ENCODE assay signal across 8 mouse cellular contexts in the genomic region with DNA sequence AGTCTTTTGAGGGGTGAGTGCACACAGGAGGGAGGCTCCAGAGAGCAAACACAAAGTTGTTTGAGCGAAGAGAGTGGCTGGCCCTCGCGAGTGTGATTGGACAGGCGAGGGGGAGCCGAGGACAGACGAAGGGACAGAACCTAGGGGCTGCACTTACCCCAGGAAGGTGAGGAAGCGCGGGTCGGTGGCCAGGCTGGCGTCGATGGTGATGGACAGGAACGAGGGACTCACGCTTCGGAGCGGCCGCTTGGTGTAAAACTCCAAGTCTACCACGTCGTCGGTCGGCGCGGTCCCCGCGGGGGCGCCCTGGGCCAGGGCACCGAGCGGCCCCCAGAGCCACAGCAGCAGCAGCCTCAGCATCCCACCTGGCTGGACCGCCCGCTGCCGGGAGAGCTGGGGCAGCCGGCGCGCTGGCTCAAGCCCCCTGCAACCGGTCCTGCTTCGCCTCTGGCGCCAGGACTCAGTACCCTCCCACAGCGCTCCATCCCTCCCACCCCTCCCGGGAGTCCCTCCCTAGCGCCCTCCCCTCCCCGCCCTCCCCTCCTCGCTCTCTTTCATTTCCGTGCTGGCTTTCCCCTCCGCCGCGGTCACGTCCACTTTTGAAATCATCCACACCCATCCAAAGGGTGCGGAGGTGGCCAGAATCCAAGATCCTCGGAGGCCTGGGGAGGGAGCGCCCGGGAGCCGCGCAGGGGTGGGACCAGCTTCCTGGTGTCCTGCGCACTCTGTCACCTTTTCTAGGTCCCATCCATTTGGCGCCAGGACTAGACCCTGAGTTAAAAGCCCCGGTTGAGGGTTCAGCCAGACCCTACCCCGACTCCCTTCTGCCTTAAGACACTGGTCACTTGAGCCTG. TPM values are rescaled to one million over a fixed set of nuclear protein-coding genes. Genes with fewer than 3 reads are reported as not detected.
DNase-seq lines count a peak whose midpoint lies in the region; ATAC-seq and TF ChIP-seq lines count a peak whose summit lies in the region.

TSS of gene Hpse (minus strand) at position 482 of the 854 bp plus-strand sequence.

- peak; percentile 11 for DNase-seq in right cerebral cortex, postnatal 14 days
- DNase-seq in right cerebral cortex, adult 18-20 months = no peak
- peak; percentile 63 for DNase-seq in embryo, embryonic 9.5 days (ENCODE audit: extremely low spot score)
- DNase-seq in heart, adult 9 months (ENCODE audit: low spot score in 2 of 2) = peak; percentile 31 to 47
- DNase-seq in kidney, adult 18-20 months = peak; percentile 20
- peak; percentile 69 for DNase-seq in lung, embryonic 14.5 days
- DNase-seq in urinary bladder, adult 2 months (ENCODE audit: low spot score) = peak; percentile 26

- peaks cover 4% of the 10 kb centered on the region; the same call in 1 of the 2 replicates for H3K27me3 ChIP-seq in lung, embryonic 14.5 days (ENCODE audit: insufficient read depth, low read length)
- peaks cover 34% of the 10 kb centered on the region for H3K27me3 ChIP-seq in neural tube, embryonic 13.5 days

- peaks cover 3% of the 10 kb centered on the region; the same call in 1 of the 2 replicates for H3K9me3 ChIP-seq in lung, embryonic 14.5 days (ENCODE audit: low read depth, low read length)
- H3K9me3 ChIP-seq in neural tube, embryonic 13.5 days = no peaks in the 10 kb centered on the region

- ATAC-seq in lung, embryonic 14.5 days (ENCODE audit: insufficient read depth) = peak; percentile 90
- ATAC-seq in neural tube, embryonic 13.5 days (ENCODE audit: low read depth) = peak; percentile 47

- H3K4me3 ChIP-seq in lung, embryonic 14.5 days (ENCODE audit: low read depth, low read length) = peak within 1 kb of the TSS; percentile 52
- peak within 1 kb of the TSS; percentile 48 for H3K4me3 ChIP-seq in neural tube, embryonic 13.5 days

- peak within 1 kb of the TSS; percentile 95 for H3K4me2 ChIP-seq in lung, embryonic 14.5 days
- peak within 1 kb of the TSS; percentile 92 for H3K4me2 ChIP-seq in neural tube, embryonic 13.5 days

- no peak for TF ChIP-seq CTCF in lung, embryonic 14.5 days (IDR thresholded peaks at IDR 0.05; ENCODE audit: low read depth)

- 0% methylated on average over 53 of the region's 56 CpGs for WGBS in lung, embryonic 14.5 days
- WGBS in neural tube, embryonic 13.5 days = under 1% methylated on average over 52 of the region's 56 CpGs

- no peaks in the 10 kb centered on the region for H3K4me1 ChIP-seq in lung, embryonic 14.5 days (ENCODE audit: insufficient read depth)
- H3K4me1 ChIP-seq in neural tube, embryonic 13.5 days (replicated peaks) = peaks cover 17% of the 10 kb centered on the region

- no peak within 1 kb of the TSS for H3K27ac ChIP-seq in lung, embryonic 14.5 days (ENCODE audit: low read depth)
- H3K27ac ChIP-seq in neural tube, embryonic 13.5 days (replicated peaks) = no peak within 1 kb of the TSS

- H3K36me3 ChIP-seq in lung, embryonic 14.5 days (ENCODE audit: insufficient read depth) = no peaks in the 10 kb centered on the region
- no peaks in the 10 kb centered on the region for H3K36me3 ChIP-seq in neural tube, embryonic 13.5 days

- peak within 1 kb of the TSS; percentile 50 for H3K9ac ChIP-seq in lung, embryonic 14.5 days
- H3K9ac ChIP-seq in neural tube, embryonic 13.5 days = peak within 1 kb of the TSS; percentile 67

RNA-seq across cellular contexts. Expression of gene Hpse, which starts in this region (rescaled TPM):
- 3.2 and 3.4 TPM in 2 replicates for polyA plus RNA-seq in lung, embryonic 14.5 days (2014; fragmentation: Nextera tagmentation; extraction: Ambion mirVana)
- 1.2 TPM in 2 replicates for polyA plus RNA-seq in neural tube, embryonic 13.5 days (2015; fragmentation: Nextera tagmentation; extraction: Ambion mirVana)
- 9.8 and 10.6 TPM in 2 replicates for polyA plus RNA-seq in urinary bladder, adult 2 months (2012; rRNA removed)
